Comparison of ENCODE assay signal across 31 mouse cellular contexts in the genomic region with DNA sequence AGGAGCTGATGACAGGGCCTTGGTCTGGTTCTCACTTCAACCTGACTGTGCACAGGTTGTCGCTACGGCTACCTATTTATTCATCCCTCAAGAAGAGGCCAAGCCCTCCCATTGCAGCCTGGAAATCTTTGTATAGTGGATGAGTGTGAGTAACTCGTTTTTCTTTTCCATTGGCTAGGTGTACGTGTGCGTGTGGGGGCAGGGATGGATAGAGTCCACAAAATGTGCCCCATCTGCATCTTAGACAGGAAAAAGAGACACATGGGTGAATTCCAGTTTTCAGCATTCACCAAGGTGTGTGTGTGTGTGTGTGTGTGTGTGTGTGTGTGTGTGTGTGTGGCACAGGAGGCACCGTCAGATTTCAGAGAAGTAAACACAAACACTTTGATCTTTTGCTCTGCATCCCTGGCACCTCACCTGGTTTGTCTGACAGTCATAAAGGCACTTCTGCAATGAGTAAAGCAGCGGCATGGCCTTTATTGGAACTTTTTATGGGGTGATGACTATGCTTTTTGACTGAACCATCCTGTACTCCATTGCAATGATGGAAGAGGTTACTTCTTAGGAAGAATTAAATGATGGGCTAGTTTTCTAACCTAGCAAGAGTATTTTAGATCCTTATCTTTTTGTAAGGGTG. TPM values are rescaled to one million over a fixed set of nuclear protein-coding genes. Genes with fewer than 3 reads are reported as not detected.
"Had no signal": no experiment of that assay in that cellular context is flagged by ENCODE, and none has a peak within 500 bp of the region (broad histone marks: within the 10 kb centered on the region; RNA-seq: fewer than 3 reads in every experiment).

A gene (minus strand): TSS at position 51 of the 637 bp plus-strand sequence.

- H3K36me3 ChIP-seq: heart, embryonic 13.5 days; heart, embryonic 15.5 days; hindbrain, embryonic 15.5 days; intestine, embryonic 15.5 days; kidney, embryonic 15.5 days; limb, embryonic 13.5 days; limb, embryonic 15.5 days; liver, embryonic 12.5 days had no signal

- H3K9me3 ChIP-seq: heart, embryonic 13.5 days; heart, embryonic 15.5 days; hindbrain, embryonic 15.5 days; intestine, embryonic 15.5 days; kidney, embryonic 15.5 days; limb, embryonic 13.5 days; limb, embryonic 15.5 days; liver, embryonic 12.5 days had no signal

- H3K4me2 ChIP-seq: heart, embryonic 11.5 days; heart, embryonic 13.5 days; heart, embryonic 15.5 days; hindbrain, embryonic 15.5 days; intestine, embryonic 15.5 days; kidney, embryonic 15.5 days; limb, embryonic 13.5 days; limb, embryonic 15.5 days; liver, embryonic 12.5 days had no signal

- H3K4me1 ChIP-seq: heart, embryonic 13.5 days; heart, embryonic 15.5 days; hindbrain, embryonic 15.5 days; intestine, embryonic 15.5 days; kidney, embryonic 15.5 days; limb, embryonic 13.5 days; limb, embryonic 15.5 days; liver, embryonic 12.5 days had no signal

- H3K27me3 ChIP-seq: heart, embryonic 13.5 days; heart, embryonic 15.5 days; hindbrain, embryonic 15.5 days; intestine, embryonic 15.5 days; kidney, embryonic 15.5 days; limb, embryonic 13.5 days; limb, embryonic 15.5 days had no signal

- H3K27ac ChIP-seq: heart, adult 2 months; heart, embryonic 13.5 days; heart, embryonic 15.5 days; hindbrain, embryonic 15.5 days; hindbrain, postnatal 0 days; intestine, embryonic 15.5 days; kidney, embryonic 15.5 days; kidney, postnatal 0 days; limb, embryonic 13.5 days; limb, embryonic 15.5 days; liver, embryonic 12.5 days; liver, embryonic 14.5 days had no signal

- H3K4me3 ChIP-seq: heart, adult 2 months; heart, embryonic 13.5 days; heart, embryonic 15.5 days; hindbrain, embryonic 15.5 days; intestine, embryonic 15.5 days; kidney, embryonic 15.5 days; limb, embryonic 13.5 days; limb, embryonic 15.5 days; liver, embryonic 12.5 days had no signal

- DNase-seq: gastrocnemius, postnatal 14 days; gastrocnemius, postnatal 36 days; heart, adult 11 months; heart, adult 2 months; heart, postnatal 14 days; heart, postnatal 36 days; kidney, adult 2 months; kidney, adult 9 months; kidney, postnatal 14 days; kidney, postnatal 36 days; layer of hippocampus, adult 9-11 months; layer of hippocampus, postnatal 36 days; left cerebral cortex, postnatal 4 days had no signal

- H3K9ac ChIP-seq: heart, embryonic 13.5 days; heart, embryonic 15.5 days; hindbrain, embryonic 15.5 days; intestine, embryonic 15.5 days; kidney, embryonic 15.5 days; limb, embryonic 13.5 days; limb, embryonic 15.5 days; liver, embryonic 12.5 days; liver, embryonic 14.5 days had no signal

- ATAC-seq: hindbrain, postnatal 0 days; intestine, embryonic 15.5 days; intestine, postnatal 0 days; liver, embryonic 12.5 days had no signal

RNA-seq across cellular contexts. Expression of the gene that starts here (rescaled TPM):
- polyA plus RNA-seq: gonadal fat pad, adult 2 months; heart, adult 2 months; heart, embryonic 11.5 days; heart, embryonic 13.5 days; heart, embryonic 15.5 days; heart, postnatal 0 days; hindbrain, embryonic 11.5 days; hindbrain, embryonic 15.5 days; hindbrain, postnatal 0 days; intestine, embryonic 15.5 days; intestine, postnatal 0 days; kidney, adult 2 months; kidney, embryonic 15.5 days; kidney, postnatal 0 days; limb, embryonic 11.5 days; limb, embryonic 13.5 days; limb, embryonic 15.5 days; liver, adult 2 months; liver, embryonic 12.5 days; liver, embryonic 14.5 days had no signal
